ENCODE assay signal across 7 mouse cellular contexts in the genomic region with DNA sequence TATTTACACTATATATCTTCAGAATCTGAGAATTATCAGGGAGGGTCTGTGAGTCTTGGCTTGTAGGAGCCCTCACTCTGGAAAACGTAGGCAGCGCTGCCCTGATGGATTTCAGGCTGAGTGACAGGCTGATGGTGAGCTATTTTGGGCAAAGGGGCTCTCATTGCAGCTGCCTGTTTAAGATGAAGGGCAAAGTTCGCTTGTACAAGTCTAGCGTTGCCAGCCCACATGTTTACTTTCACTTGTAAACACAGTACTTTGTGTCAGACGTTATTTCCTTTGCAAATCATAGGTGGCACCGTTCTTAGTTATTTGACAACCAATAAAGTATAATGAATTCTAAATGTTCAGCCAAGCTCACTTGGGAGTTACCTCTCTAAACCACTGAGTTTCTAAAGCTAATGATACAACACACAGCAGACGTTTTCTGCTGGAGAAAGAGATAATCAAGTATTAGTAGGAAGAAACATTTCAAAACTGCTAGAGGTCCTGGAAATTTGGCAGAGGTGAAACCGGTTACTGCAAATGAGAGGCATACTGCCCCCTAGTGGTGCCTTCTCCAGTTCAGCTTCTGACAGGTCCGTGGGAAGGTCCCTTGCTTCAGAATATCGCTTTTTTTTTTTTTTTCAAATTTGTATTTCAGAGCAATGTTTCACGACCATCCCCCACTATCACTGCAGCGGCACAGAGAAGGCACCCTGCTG. TPM values are rescaled to one million over a fixed set of nuclear protein-coding genes. Genes with fewer than 3 reads are reported as not detected.
DNase-seq lines count a peak whose midpoint lies in the region; ATAC-seq and TF ChIP-seq lines count a peak whose summit lies in the region.

No protein-coding gene starts in this region.

- WGBS in spleen, adult 2 months = 10% methylated on average over 12 of the region's 12 CpGs

- no peaks in the 10 kb centered on the region for H3K27me3 ChIP-seq in spleen, adult 2 months (ENCODE audit: control insufficient read depth, insufficient read depth, low read length)

- ATAC-seq in inflammation-experienced regulatory T-cells, adult 6 months = peak; percentile 78

- H3K4me3 ChIP-seq in cortical plate, adult 2 months (ENCODE audit: insufficient read depth, low read length) = no peak overlapping the region
- H3K4me3 ChIP-seq in spleen, adult 2 months (ENCODE audit: extremely low read depth, insufficient read depth, insufficient read length) = no peak overlapping the region; the same call in 1 of the 2 replicates

- peak; percentile 89 for DNase-seq in adrenal gland, adult 2 months
- peak; percentile 94 for DNase-seq in gastrocnemius, postnatal 10 days
- DNase-seq in left cerebral cortex, postnatal 10 days (ENCODE audit: extremely low spot score in 1 of 2, low spot score in 2 of 2) = peak; percentile 68 to 91
- peak; percentile 91 for DNase-seq in mesoderm, embryonic 11.5 days (ENCODE audit: low read depth, low spot score)
- peak; percentile 65 to 80 for DNase-seq in spleen, adult 2 months (ENCODE audit: low read depth in 1 of 2, low spot score in 2 of 2)

- TF ChIP-seq CTCF in cortical plate, adult 2 months (IDR thresholded peaks at IDR 0.05; ENCODE audit: extremely low read depth, insufficient read depth, low read length) = peak; percentile 83
- peak; percentile 73; the same call in 1 of the 2 replicates for TF ChIP-seq CTCF in spleen, adult 2 months (IDR thresholded peaks at IDR 0.05; ENCODE audit: extremely low read depth, insufficient read depth, insufficient read length, insufficient replicate concordance)

- no peaks in the 10 kb centered on the region for H3K4me1 ChIP-seq in cortical plate, adult 2 months (ENCODE audit: control insufficient read depth, insufficient read depth, low read length)
- no peaks in the 10 kb centered on the region for H3K4me1 ChIP-seq in spleen, adult 2 months (ENCODE audit: control insufficient read depth, insufficient read depth, insufficient read length)

- no peak overlapping the region for H3K27ac ChIP-seq in cortical plate, adult 2 months (ENCODE audit: insufficient read depth, low read length)
- no peak overlapping the region for H3K27ac ChIP-seq in spleen, adult 2 months (ENCODE audit: insufficient read depth, low read length)

- H3K36me3 ChIP-seq in spleen, adult 2 months (ENCODE audit: control insufficient read depth, insufficient read depth, low read length) = no peaks in the 10 kb centered on the region

- intact Hi-C loops in left cerebral cortex, postnatal 10 days (cut with DNase I) = loop anchor here (5.0 to 10.0 kb wide), 2 partner anchors 46 to 148 kb away; a partner anchor contains a TSS

- no peak for TF ChIP-seq POLR2A in cortical plate, adult 2 months (IDR thresholded peaks at IDR 0.05; ENCODE audit: extremely low read depth, insufficient read depth, low read length)
- no peak for TF ChIP-seq POLR2A in spleen, adult 2 months (IDR thresholded peaks at IDR 0.05; ENCODE audit: low read depth, low read length)

RNA-seq across cellular contexts. Expression of a gene that starts 47.7 kb away (rescaled TPM):
- 100 to 1,000 TPM in 1 of 2 experiments, 10 to 100 TPM in 1; 36.0 to 107 TPM for total RNA-seq in adrenal gland, adult 2 months (2021)
- 38.6 and 67.5 TPM in 2 replicates for polyA plus RNA-seq in adrenal gland, adult 2 months (2012; rRNA removed)
- 18.7 and 19.9 TPM in 2 replicates for polyA plus RNA-seq in cortical plate, adult 2 months (2012; rRNA removed)
- total RNA-seq in gastrocnemius, postnatal 10 days (2021) = 100 to 1,000 TPM; 388 to 401 TPM
- polyA plus RNA-seq in inflammation-experienced regulatory T-cells, adult 6 months (2017; shearing (Covaris generic)) = 10 to 100 TPM; 21.5 to 25.7 (median 25.4) TPM
- 10 to 100 TPM; 18.4 to 18.9 TPM for total RNA-seq in left cerebral cortex, postnatal 10 days (2021)
- polyA plus RNA-seq in spleen, adult 2 months (2012; rRNA removed) = 27.4 and 31.1 TPM in 2 replicates

RNA-seq across cellular contexts. Expression of a gene that starts 50.6 kb away (rescaled TPM):
- total RNA-seq in adrenal gland, adult 2 months (2021) = 1 to 10 TPM; 3.0 to 6.5 TPM
- 0.53 and 0.61 TPM in 2 replicates for polyA plus RNA-seq in adrenal gland, adult 2 months (2012; rRNA removed)
- 2.5 and 3.0 TPM in 2 replicates for polyA plus RNA-seq in cortical plate, adult 2 months (2012; rRNA removed)
- total RNA-seq in gastrocnemius, postnatal 10 days (2021) = 1 to 10 TPM; 2.2 to 3.2 TPM
- polyA plus RNA-seq in inflammation-experienced regulatory T-cells, adult 6 months (2017; shearing (Covaris generic)) = 10 to 100 TPM; 12.0 to 15.8 (median 12.4) TPM
- total RNA-seq in left cerebral cortex, postnatal 10 days (2021) = 1 to 10 TPM; 1.0 to 1.5 TPM
- 4.1 and 4.9 TPM in 2 replicates for polyA plus RNA-seq in spleen, adult 2 months (2012; rRNA removed)
